Mouse (Mus musculus) stomach, embryonic 15.5 days (tissue): ENCODE data around the gene Coq9. TPM values are rescaled to one million over a fixed set of nuclear protein-coding genes. Genes with fewer than 3 reads are reported as not detected.
"Not testable (repeated sequence)": the region's sequence is repeated elsewhere in the genome, so short reads cannot be mapped to it uniquely, and the experiment has no call there.

Experiments used
- ATAC-seq: fragments of 200-750 bp; cut with Nextera tagmentation; 2 replicates; pipeline ENCODE4 v1.8.0; 2017; ENCODE audit warnings: low read depth, moderate number of reproducible peaks, moderate TSS enrichment; ENCODE audit not compliant: insufficient read depth, low FRiP score
- H3K27ac ChIP-seq: fragments of 300-500 bp; sonication (generic); 2 replicates; pipeline ENCODE4 v1.5.1; 2015; ENCODE audit warnings: mild to moderate bottlenecking, inconsistent platforms
- H3K27me3 ChIP-seq: fragments of 300-500 bp; sonication (generic); replicated peaks from 2 replicates; pipeline ENCODE4 v1.6.1; 2015; ENCODE audit warnings: inconsistent platforms
- H3K36me3 ChIP-seq: fragments of 300-500 bp; sonication (generic); 2 replicates; pipeline ENCODE4 v1.6.1; 2015; ENCODE audit warnings: inconsistent platforms
- H3K4me1 ChIP-seq: fragments of 300-500 bp; sonication (generic); 2 replicates; pipeline ENCODE4 v1.6.1; 2015; ENCODE audit warnings: inconsistent platforms
- H3K4me2 ChIP-seq: fragments of 300-500 bp; sonication (generic); 2 replicates; pipeline ENCODE4 v1.6.1; 2015; ENCODE audit warnings: mild to moderate bottlenecking, inconsistent platforms
- H3K4me3 ChIP-seq: fragments of 300-500 bp; sonication (generic); replicated peaks from 2 replicates; pipeline ENCODE4 v1.5.1; 2015; ENCODE audit warnings: inconsistent platforms
- H3K9ac ChIP-seq: fragments of 300-500 bp; sonication (generic); 2 replicates; pipeline ENCODE4 v1.6.1; 2015; ENCODE audit warnings: inconsistent platforms
- H3K9me3 ChIP-seq: fragments of 300-500 bp; sonication (generic); 2 replicates; pipeline ENCODE4 v1.6.1; 2016; ENCODE audit warnings: inconsistent platforms
- WGBS: fragments of 180-500 bp; shearing (Covaris S2); methylation state at CpG from one replicate; pipeline ENCODE4 v1.1.7; 2015; 5-methylcytosine and 5-hydroxymethylcytosine counted together
- polyA plus RNA-seq: library from polyadenylated mRNA; unstranded; fragments of >200 nt; fragmentation: Nextera tagmentation; extraction: Ambion mirVana; gene quantifications from 2 replicates; pipeline ENCODE4 v1.2.1, GENCODE M21; 2015

Gene Coq9
- polyA plus RNA-seq, 1 experiment from 2014 or later: 75.8 TPM

DNA sequence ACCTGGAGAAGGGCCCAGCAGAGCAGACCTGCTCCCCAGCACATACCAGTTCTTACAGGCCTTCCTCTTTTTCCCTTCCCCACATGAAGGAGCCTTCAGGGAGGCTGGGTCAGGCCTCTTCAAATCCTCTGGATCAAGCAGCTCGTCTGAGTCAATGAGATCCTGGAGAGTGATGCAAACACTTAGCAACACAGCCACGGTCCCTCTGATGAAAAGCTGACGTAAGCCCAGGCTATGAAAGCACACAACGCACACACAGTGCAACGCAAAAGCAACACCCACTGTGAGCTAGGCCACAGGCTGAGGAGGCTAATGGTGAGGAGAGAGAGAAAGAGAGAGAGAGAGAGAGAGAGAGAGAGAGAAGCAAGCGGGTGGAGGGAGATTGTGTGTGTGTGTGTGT is 13.0 kb upstream of the Coq9 start:
- peaks cover 42% of the 10 kb centered on the region for H3K36me3 ChIP-seq
- no peaks in the 10 kb centered on the region for H3K27me3 ChIP-seq
- 88% methylated on average over 6 of the region's 6 CpGs for WGBS
- ATAC-seq: no peak
- H3K27ac ChIP-seq: no peak overlapping the region
- H3K4me2 ChIP-seq: no peak overlapping the region
- no peaks in the 10 kb centered on the region for H3K9me3 ChIP-seq
- no peak overlapping the region for H3K9ac ChIP-seq
- no peak overlapping the region for H3K4me3 ChIP-seq
- H3K4me1 ChIP-seq: no peaks in the 10 kb centered on the region

DNA sequence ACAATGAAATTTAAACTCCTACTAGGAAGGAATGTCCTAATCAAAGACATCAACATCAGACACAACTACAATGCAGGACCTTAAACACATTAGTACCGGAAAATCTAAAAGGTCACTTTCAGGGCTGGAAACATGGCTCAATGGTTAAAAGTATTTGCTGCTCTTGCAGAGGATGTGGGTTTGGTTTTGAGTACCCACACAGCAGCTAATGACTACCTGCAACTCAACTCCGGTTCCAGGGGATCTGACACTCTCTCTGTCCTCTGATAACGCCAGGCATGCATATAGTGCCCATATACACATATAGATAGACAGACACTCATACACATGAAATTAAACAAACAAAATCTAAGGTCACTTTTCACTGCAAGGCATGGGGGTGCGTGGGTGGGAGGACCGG is 11.9 kb upstream of the Coq9 start:
- H3K4me1 ChIP-seq: no peaks in the 10 kb centered on the region
- no peaks in the 10 kb centered on the region for H3K27me3 ChIP-seq
- no peak overlapping the region for H3K27ac ChIP-seq
- H3K9me3 ChIP-seq: no peaks in the 10 kb centered on the region
- H3K9ac ChIP-seq: no peak overlapping the region
- H3K4me2 ChIP-seq: no peak overlapping the region
- no peak for ATAC-seq
- no peak overlapping the region for H3K4me3 ChIP-seq
- peaks cover 38% of the 10 kb centered on the region for H3K36me3 ChIP-seq
- 94% methylated on average over 5 of the region's 5 CpGs for WGBS

DNA sequence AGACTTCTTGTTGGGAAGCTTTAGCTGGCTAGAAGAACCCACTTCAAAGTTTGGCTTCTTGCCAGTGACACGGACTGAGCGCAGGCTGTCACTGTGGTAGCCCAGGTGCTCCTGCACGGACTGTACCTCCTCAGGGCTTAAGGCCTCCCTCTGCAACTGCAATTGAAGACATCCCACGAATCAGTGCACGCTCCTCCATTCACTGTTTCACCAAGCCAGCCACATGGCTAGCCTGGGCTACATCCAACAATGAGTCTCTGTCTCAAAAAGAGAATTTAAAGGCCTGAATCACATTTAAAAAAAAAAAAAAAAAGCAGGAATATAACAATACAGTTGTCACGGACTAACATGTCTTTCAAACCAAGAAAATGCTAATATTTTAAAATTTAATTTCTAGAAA is 9.8 kb upstream of the Coq9 start:
- H3K36me3 ChIP-seq: peaks cover 29% of the 10 kb centered on the region
- H3K4me3 ChIP-seq: no peak overlapping the region
- 85% methylated on average over 6 of the region's 6 CpGs for WGBS
- H3K9me3 ChIP-seq: no peaks in the 10 kb centered on the region
- no peaks in the 10 kb centered on the region for H3K27me3 ChIP-seq
- H3K4me1 ChIP-seq: no peaks in the 10 kb centered on the region
- no peak for ATAC-seq
- no peak overlapping the region for H3K9ac ChIP-seq
- H3K27ac ChIP-seq: no peak overlapping the region
- H3K4me2 ChIP-seq: no peak overlapping the region

DNA sequence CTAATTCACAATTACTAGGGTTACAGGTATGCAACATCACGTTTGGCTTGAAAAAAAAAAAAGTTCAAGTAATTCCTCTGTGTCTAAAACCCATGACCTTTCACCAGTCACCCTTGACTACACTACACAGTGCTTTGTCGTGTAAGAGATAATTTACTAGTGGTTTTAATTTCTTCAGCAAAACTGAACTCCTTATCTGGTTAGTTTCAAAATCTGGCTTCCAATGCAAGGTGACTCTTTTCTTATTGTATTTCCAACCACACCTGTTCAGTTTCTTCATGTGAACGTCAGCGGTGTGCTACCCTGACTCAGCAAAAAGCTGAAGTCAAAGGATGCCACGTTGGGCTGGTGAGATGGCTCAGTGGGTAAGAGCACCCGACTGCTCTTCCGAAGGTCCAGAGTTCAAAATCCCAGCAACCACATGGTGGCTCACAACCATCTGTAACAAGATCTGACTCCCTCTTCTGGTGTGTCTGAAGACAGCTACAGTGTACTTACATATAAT is 4.2 kb upstream of the Coq9 start:
- H3K9me3 ChIP-seq, H3K4me1 ChIP-seq, ATAC-seq: not testable (repeated sequence)

DNA sequence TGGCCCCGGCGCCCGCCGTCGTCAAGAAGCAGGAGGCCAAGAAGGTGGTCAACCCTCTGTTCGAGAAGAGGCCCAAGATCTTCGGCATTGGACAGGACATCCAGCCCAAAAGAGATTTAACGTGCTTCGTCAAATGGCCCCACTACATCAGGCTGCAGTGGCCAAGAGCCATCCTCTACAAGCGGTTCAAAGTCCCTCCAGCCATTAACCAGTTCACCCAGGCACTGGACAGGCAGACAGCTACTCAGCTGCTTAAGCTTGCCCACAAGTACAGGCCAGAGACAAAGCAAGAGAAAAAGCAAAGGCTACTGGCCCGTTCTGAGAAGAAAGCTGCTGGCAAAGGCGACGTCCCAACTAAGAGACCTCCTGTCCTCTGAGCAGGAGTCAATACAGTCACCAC is 2.4 kb upstream of the Coq9 start:
- not testable (repeated sequence) for H3K4me2 ChIP-seq, H3K36me3 ChIP-seq, H3K27me3 ChIP-seq, H3K9me3 ChIP-seq, ATAC-seq, H3K4me3 ChIP-seq, H3K27ac ChIP-seq, H3K4me1 ChIP-seq, H3K9ac ChIP-seq
- 92% methylated on average over 13 of the region's 13 CpGs for WGBS

More for the DNA sequence above, 4.2 kb upstream of the Coq9 start:
- H3K36me3 ChIP-seq, H3K27me3 ChIP-seq, H3K4me2 ChIP-seq, H3K4me3 ChIP-seq, H3K27ac ChIP-seq, H3K9ac ChIP-seq: not testable (repeated sequence)
- 64% methylated on average over 7 of the region's 7 CpGs for WGBS

DNA sequence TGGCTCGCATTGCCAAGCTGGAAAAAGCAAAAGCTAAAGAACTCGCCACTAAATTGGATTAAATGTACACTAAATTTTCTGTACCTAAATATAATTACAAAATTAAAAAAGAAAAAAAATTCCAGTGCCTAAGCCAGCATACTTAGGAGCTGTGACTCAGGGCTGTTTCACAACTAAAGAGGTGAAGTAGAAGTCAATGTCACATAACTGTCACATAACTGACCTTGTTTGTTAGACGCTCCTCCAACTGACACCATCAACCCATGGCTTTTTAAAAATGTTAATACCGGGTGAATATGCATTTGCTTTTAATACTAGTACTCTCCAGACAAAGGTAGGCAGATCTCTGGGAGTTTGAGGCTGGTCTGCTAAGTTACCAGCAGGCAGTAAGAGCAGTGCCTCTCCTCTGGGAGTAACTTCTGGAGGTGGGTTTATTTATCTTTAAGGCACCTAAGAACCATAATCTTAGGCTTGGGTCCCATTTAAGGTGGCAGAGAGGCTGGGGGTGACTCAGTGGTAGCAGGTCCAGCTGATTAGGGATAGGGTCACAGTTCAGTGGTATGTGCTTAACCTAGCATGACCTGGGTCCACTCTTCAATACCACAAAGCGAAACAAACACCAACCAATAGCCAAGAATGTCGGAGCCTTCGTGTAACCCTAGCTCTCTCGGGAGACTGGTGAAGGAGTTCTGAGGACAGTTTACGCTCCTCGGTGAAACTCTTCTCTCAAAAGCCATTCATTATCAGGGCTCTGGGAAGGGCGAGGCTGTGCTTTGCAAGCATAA is 1.5 kb upstream of the Coq9 start:
- Histone ChIP-seq H3K9me3 (no peaks in the 10 kb centered on the region), H3K4me3 (peak overlapping the region; percentile 99), H3K27ac (no peak overlapping the region), H3K36me3 (peaks cover 3% of the 10 kb centered on the region; the same call in 1 of the 2 replicates), H3K4me2 (peak overlapping the region; percentile 87), H3K4me1 (peaks cover 7% of the 10 kb centered on the region), H3K9ac (no peak overlapping the region), H3K27me3 (no peaks in the 10 kb centered on the region)
- ATAC-seq: no peak
- 61% methylated on average over 11 of the region's 11 CpGs for whole genome bisulfite sequencing

DNA sequence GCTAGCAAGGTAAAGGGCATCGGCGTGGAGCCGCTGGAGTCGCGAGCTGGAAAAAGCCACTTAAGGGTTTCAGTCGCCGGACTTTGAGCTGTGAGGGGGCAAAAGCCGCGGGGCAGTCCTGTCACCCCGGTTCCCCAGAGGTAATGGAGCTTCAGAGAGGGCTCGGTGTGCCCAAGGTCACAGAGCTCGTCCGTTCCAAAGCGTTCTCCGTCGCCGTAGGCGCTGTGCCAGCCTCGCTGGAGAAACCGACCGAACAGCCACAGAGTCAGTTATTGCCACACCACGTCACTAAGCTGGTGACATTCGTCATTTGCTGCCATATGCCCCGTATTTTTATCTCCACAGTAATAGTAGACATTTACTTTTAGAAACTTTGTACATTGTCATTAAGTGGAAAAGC is 479 bp downstream of the Coq9 start:
- Histone ChIP-seq H3K4me1 (peaks cover 7% of the 10 kb centered on the region), H3K36me3 (no peaks in the 10 kb centered on the region), H3K4me2 (peak overlapping the region; percentile 57), H3K27me3 (no peaks in the 10 kb centered on the region), H3K27ac (peak overlapping the region; percentile 93), H3K9ac (peak overlapping the region; percentile 99), H3K9me3 (no peaks in the 10 kb centered on the region), H3K4me3 (peak overlapping the region; percentile 99)
- under 1% methylated on average over 24 of the region's 24 CpGs for WGBS
- ATAC-seq: peak; percentile 62

DNA sequence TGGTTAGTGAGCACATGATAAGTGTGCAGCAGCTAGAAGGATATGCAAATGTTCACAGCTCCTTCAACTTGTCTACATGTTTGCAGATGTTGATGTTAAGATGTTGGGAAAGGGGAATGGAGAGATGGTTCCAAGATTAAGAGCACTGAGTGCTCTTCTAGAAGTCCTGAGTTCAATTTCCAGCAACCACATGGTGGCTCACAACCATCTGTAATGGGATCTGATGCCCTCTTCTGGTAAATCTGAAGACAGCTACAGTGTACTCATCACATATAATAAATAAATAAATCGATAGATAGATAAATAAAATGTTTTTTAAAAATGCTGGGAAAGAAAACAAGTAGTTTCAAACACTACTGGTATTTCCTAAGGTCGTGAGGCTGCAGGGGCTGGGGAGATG is 3.1 kb downstream of the Coq9 start:
- H3K4me3 ChIP-seq: no peak overlapping the region
- H3K36me3 ChIP-seq: 0 out of 2 replicates have a peak, but pooled peaks cover 16% of the 10 kb centered on the region
- H3K27me3 ChIP-seq: no peaks in the 10 kb centered on the region
- no peaks in the 10 kb centered on the region for H3K9me3 ChIP-seq
- H3K27ac ChIP-seq: no peak overlapping the region
- peaks cover 7% of the 10 kb centered on the region for H3K4me1 ChIP-seq
- WGBS: 48% methylated on average over 2 of the region's 2 CpGs
- no peak overlapping the region for H3K9ac ChIP-seq
- H3K4me2 ChIP-seq: no peak overlapping the region
- no peak for ATAC-seq

DNA sequence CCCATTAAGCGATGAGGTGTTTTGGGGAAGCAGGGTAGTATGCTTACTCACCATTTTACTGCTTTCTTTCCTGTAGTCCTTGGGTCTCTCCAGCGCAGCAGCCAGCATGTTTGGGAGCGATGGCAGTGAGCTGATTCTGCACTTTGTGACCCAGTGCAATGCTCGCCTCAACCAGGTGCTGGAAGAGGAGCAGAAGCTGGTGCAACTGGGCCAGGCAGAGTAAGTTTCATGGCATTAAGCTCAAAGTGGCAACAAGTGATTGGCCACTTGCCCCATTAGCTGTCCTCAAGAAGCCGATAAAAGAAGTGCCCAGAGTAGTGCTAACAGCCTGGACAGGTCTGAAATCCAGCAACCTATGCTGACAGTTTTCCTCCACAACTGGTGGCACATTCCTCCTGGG is 11.9 kb downstream of the Coq9 start:
- H3K4me1 ChIP-seq: no peaks in the 10 kb centered on the region
- 92% methylated on average over 5 of the region's 5 CpGs for WGBS

DNA sequence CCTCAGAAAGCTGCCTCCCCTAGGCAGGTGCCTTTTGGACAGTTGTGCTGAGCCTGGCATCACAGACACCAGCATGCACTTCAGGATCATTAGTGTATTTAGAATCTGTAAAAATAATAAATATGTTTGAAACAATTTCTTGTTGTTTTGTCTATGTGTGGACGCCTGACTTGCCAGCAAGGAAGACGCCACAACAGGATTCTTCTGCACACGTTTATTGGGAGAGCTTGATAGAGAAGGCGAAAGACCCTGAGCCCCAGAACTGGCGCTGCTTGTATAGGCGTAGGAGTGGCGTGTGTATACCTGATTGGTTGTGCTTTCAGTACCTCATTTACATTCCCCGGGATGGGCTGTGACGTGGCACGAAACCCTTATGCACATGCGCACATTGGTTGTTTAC is 16.6 kb downstream of the Coq9 start:
- H3K27me3 ChIP-seq, H3K4me1 ChIP-seq, ATAC-seq, H3K9me3 ChIP-seq, H3K4me2 ChIP-seq, H3K27ac ChIP-seq, H3K4me3 ChIP-seq, H3K9ac ChIP-seq: not testable (repeated sequence)
- whole genome bisulfite sequencing: 86% methylated on average over 11 of the region's 11 CpGs
- H3K36me3 ChIP-seq: peaks cover 38% of the 10 kb centered on the region

More for the DNA sequence above, 11.9 kb downstream of the Coq9 start:
- Histone ChIP-seq H3K4me2 (no peak overlapping the region), H3K36me3 (peaks cover 62% of the 10 kb centered on the region), H3K9ac (no peak overlapping the region), H3K27me3 (no peaks in the 10 kb centered on the region), H3K27ac (no peak overlapping the region), H3K9me3 (no peaks in the 10 kb centered on the region), H3K4me3 (no peak overlapping the region)
- no peak for ATAC-seq

DNA sequence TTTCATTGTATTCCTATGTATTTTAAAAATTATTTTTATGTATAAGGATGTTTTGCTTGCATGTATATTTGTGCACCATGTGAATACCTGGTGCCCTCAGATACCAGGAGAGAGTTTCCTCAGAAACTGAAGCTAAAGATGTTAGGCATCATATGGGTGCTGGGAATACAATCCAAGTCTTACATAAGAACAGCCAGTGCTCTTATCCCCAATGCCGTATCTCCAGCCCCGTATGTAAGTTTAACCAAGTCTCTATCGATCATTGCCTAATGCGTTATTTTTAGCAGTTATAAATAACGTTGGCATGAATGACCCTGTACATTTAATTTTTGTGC is 18.9 kb downstream of the Coq9 start:
- H3K4me3 ChIP-seq: peak overlapping the region; percentile 98
- ATAC-seq: no peak
- no peaks in the 10 kb centered on the region for H3K9me3 ChIP-seq
- no peak overlapping the region for H3K27ac ChIP-seq
- no peak overlapping the region for H3K9ac ChIP-seq
- H3K4me1 ChIP-seq: 0 out of 2 replicates have a peak, but pooled peaks cover 3% of the 10 kb centered on the region
- peak overlapping the region; percentile 30; the same call in 1 of the 2 replicates for H3K4me2 ChIP-seq
- H3K36me3 ChIP-seq: peaks cover 28% of the 10 kb centered on the region
- WGBS: 31% methylated on average over 5 of the region's 5 CpGs
- no peaks in the 10 kb centered on the region for H3K27me3 ChIP-seq

DNA sequence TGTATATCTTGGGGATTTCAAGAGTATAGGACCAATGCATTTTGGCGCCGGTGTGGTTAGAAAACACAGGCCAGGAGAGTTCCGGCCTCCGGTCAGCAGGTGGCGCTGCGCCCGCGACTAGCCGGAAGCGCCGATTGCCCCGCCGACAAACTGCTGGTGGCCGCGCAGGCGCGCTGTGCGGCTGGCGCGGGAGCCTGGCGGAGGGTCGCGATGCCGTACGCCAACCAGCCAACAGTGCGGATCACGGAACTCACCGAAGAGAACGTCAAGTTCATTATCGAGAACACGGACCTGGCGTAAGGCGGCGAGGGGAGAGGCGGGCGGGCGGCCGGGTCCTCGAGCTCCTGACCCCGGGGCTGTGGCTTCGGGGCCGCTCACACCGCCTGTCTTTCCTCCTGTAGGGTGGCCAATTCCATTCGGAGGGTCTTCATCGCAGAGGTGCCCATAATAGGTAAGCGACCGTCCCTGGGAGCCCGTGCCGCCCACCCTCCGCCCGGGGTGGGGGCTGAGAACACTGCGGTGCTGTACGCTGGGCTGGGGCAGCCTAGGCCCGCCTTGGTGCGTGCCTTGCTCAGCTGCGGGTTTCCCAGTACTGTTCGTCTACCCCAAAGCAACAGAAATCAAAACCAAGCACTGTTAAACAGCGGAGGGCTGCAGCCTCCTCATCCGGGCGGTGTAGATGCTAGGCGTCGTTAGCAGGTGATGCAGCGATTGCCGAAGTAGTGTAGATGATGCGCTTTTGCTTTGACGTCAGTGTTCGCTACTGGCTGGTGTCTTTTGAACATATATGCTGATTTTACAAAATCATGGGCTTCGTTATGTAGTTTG is 19.4 kb downstream of the Coq9 start, which contains the start of gene Polr2c:
Gene Polr2c (plus strand): TSS at position 105 of the 828 bp plus-strand sequence.
- H3K36me3 ChIP-seq: peaks cover 25% of the 10 kb centered on the region
- H3K27me3 ChIP-seq: no peaks in the 10 kb centered on the region
- ATAC-seq: peak; percentile 74
- WGBS: under 1% methylated on average over 68 of the region's 68 CpGs
- H3K4me2 ChIP-seq: peak within 1 kb of the TSS; percentile 56
- 0 out of 2 replicates have a peak, but pooled peaks cover 3% of the 10 kb centered on the region for H3K4me1 ChIP-seq
- H3K4me3 ChIP-seq: peak within 1 kb of the TSS; percentile 98
- no peaks in the 10 kb centered on the region for H3K9me3 ChIP-seq
- H3K27ac ChIP-seq: peak within 1 kb of the TSS; percentile 65
- H3K9ac ChIP-seq: peak within 1 kb of the TSS; percentile 93
